Mouse (Mus musculus): ENCODE measurements around the gene Wasl. TPM values are rescaled to one million over a fixed set of nuclear protein-coding genes. Genes with fewer than 3 reads are reported as not detected.
A peak's percentile ranks its signal among the peaks of the same experiment; 100 is the strongest.

Wasl gene
- total RNA-seq, 2 experiments from 2014 or later = 48.4 to 53.4 TPM

GRCm38 (mm10) chr6:24645346-24646053 lies 19.3 kb downstream of the Wasl start:
- DNase-seq = no peak

DNA sequence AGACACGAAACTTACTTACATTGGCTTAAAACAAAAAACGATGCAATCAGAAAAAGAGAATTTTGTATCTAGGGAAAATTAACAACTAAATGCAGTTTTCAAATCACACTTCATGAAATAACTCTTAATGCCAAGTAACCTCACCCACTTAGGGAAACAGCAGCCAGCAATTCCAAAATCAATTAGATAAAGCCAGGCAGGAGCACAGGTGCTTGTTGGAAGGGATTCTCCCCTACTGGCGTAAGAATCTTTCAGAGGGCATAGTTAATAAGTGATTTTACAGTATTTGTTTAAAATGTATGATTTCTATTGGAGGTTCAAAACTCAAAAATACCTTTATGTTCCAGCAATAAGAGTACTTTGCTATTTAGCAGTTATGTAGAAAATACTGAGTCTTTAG lies 21.8 kb downstream of the Wasl start:
- DNase-seq = no peak

- no peak for DNase-seq
Measured at GRCm38 (mm10) chr6:24642161-24642560, 22.6 kb downstream of the Wasl start.

GRCm38 (mm10) chr6:24641286-24641685 lies 23.5 kb downstream of the Wasl start:
- no peak for DNase-seq

GRCm38 (mm10) chr6:24635814-24636213 lies 29.0 kb downstream of the Wasl start:
- peak; percentile 32 for DNase-seq

DNA sequence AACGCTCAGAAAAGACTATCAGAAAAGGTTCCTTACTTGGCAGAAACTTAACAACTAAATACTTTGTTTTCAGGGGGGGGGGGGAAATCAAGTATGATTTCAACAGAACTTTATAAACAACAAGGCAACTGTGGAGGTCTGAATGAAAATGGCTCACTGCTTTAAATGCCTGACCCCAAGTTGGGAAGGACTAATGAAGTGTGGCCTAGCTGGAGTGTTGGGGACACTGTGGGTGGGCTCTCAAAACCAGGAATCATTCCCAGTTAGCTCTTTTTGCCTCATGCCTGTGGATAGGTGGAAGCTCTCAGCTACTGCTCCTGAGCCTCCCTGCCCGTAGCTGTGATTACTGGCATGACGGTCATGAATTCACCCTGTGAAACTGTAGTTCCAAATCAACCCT lies 30.7 kb downstream of the Wasl start:
- no peak for DNase-seq

DNA sequence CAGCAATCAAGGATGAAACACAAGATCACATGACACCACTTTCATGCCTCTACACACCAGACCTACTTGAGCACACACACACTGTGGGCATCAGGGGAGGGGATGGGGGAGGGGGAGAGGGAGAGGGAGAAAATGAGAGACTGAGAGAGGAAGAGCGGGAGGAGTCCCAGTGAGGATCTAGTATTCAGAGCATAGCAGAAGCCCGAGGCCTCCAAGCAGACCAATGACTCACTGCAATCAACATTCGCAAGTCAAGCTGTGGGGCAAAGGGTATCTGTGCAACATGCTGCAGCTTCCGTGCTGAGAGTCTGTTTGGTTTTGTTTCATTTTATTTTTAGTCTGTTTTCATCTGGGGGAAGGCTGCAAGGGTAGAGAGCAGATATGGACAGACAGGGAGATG lies 32.7 kb downstream of the Wasl start:
- DNase-seq = peak; percentile 35

DNA sequence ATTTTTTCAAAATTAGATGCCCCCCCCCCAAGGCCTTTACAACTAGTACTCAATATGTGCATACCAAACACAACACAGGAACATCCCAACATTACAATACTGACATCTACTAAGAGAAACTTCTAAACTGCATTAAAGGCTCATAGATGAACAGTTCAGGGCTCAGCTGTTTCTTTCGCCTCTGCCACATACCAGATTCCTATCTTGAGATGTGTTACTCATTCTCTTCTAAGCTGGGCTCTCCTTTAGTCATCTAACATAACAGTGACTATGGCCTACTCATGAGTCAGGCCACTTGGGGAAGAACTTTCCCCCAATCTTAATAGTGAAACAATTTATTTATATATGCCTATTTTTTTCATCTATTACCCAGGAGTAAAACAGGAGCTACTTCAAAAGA lies 36.3 kb downstream of the Wasl start:
- DNase-seq = no peak

DNA sequence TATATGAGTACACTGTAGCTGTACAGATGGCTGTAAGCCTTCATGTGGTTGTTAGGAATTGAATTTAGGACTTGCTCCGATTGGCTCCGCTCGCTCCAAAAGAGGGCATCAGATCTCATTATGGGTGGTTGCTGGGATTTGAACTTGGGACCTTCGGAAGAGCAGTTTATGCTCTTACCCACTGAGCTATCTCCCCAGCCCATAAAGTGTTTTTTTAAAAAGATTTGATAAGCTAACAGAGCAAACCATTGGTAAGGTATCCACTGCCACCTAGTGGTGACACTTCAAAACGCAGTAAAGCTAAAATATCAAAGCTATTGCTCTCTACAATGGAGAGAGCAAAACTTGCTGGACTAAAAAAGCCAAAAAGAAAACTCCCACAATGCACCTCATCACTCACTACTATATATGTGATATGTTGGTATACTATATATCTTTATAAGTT lies 37.2 kb downstream of the Wasl start:
- peak; percentile 69 for DNase-seq

- DNase-seq = no peak
Measured at GRCm38 (mm10) chr6:24622098-24622497, 42.7 kb downstream of the Wasl start.

GRCm38 (mm10) chr6:24620936-24621335 lies 43.9 kb downstream of the Wasl start:
- DNase-seq = no peak

GRCm38 (mm10) chr6:24619285-24620045 lies 45.3 kb downstream of the Wasl start:
- DNase-seq = no peak

GRCm38 (mm10) chr6:24616746-24617145 lies 48.1 kb downstream of the Wasl start:
- DNase-seq = no peak

DNA sequence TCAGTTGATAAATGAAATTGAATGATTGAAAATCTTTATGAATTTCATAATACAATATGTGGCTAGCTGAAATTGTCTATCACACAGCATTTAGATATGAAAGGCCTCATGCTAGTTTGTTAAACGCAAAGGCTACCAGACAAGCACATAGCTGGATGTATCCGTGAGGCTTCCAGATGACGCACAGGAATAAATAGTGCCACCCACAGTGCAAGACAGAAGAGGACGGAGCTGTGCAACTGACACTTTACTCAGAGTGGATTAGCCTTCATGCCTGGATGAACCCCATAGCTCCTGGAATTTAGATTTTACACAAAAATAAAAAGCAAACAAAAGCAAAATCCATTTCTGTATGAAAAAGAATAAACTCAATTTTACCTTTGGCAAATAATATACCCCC lies 50.9 kb downstream of the Wasl start:
- DNase-seq = no peak

- no peak for DNase-seq
Measured at GRCm38 (mm10) chr6:24613346-24613745, 51.5 kb downstream of the Wasl start.

- DNase-seq = no peak
Measured at GRCm38 (mm10) chr6:24612074-24612755, 52.6 kb downstream of the Wasl start.

DNA sequence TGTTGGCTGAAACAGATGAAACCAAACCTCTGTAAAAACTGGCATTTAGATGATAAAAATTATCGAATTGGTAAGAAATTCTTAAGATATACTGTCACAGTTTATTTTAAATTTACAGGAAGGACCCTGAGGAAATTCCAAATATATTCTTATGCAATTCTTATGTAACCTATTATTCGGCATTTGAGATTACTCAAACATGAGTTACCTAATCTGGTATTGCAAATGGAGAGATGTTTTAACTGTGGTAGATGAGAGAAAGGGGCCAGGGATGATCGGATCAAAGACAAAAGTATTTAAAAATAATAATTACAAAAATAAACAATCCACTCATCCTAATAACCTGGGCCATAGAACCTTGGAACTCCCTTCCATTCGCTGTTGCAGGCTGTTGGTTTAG lies 54.5 kb downstream of the Wasl start:
- no peak for DNase-seq

- no peak for DNase-seq
Measured at GRCm38 (mm10) chr6:24609531-24609930, 55.3 kb downstream of the Wasl start.

- no peak for DNase-seq
Measured at GRCm38 (mm10) chr6:24608682-24609081, 56.1 kb downstream of the Wasl start.

DNA sequence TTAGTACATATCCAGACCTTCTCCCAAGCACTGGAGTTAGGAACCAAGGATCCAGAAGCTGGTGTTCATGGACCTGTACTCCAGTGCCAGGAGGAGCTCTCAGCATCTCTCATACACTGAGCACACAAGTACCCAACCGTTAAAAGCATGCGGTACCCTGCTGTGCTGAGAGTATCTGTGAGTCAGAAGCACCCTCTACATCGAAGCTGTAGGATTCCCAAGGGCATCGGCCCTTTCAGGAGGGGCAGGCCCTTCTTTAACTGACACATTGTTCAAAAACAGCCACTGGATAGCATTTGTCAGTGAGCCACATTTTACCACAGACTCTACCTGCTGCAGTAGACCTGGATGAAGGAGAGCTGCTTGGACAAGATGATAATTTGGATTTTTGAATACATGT lies 56.7 kb downstream of the Wasl start:
- DNase-seq = no peak

- DNase-seq = no peak
Measured at GRCm38 (mm10) chr6:24607531-24607930, 57.3 kb downstream of the Wasl start.

DNA sequence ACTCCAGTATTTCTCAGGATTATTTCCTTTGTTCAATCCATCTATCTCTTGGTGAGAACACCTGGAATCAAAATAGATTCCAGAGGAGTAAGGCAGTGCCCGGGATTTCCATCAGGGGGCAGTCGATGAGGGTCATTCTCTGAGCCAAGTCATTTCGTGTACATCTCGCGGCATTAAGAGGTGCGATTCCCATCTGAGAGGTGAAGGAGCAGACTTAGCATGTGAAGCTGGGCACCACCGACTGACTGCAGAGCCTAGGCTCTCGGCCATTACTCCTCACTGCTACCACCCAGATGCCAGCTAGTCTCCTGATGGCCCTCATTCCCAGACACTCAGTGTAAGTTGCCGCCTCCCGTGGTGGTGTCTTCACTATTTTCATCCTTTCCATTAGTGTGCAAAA lies 58.3 kb downstream of the Wasl start:
- no peak for DNase-seq

DNA sequence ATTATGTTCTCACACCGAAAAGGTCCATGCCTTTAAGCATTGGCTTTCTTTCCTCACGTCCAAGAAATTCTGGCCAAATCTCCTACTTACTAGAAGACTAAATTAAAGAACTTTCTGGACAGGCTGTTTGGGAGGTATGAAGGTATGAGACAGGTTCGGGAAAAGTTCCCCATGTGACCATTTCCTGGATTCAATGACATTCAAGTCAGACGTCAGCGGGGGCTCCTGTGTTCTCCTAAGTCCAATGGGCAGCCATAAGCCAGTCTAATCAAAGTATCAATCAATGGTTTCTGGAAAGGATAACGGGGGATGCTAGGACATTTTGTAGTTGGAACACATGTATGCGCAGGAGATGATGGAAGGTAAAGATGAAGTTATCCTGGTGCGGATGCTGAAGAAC lies 59.2 kb downstream of the Wasl start:
- no peak for DNase-seq
